Mouse (Mus musculus): ENCODE measurements at regions not wholly inside any gene's neighbourhood (a gene's known extent, or its start where the extent isn't known, plus 50 kb on each side); places are given as distances from the start of the nearest gene placed in this dataset.

DNA sequence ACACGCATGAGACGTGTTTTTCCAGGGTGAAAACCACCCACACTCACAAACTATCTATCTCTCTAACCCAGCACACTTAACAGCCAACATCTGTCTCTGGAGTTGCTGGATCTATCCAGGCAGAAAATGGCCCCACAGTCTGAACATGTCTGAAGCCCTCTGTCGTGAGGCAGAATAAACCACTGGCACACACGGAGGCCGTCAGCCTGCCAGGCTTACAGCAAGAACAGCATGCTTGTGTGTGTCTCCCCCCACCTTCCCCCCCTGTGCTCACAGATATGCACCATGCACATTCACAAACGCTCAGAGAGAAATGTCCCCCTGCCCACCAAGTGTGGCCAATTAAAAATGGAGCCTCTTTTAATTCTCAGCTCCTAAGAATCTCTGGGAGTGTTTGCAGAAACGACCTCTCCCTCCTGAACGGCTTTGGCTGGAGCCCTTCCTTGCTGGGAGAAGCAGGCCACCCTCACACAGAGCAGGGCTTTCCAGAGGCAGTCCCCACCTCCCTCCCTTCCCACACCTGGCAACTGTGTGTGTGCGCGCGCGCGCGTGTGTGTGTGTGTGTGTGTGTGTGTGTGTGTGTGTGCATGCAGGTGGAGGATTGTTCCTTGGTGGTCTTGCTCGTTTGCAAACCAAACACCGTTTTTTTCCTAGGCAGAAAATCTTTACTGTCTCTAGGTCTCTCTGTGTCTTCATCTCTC lies 88.7 kb downstream of the Edn3 start:
- no peak for ATAC-seq (replicated peaks; ENCODE audit: low FRiP score, poor library complexity, severe bottlenecking)

DNA sequence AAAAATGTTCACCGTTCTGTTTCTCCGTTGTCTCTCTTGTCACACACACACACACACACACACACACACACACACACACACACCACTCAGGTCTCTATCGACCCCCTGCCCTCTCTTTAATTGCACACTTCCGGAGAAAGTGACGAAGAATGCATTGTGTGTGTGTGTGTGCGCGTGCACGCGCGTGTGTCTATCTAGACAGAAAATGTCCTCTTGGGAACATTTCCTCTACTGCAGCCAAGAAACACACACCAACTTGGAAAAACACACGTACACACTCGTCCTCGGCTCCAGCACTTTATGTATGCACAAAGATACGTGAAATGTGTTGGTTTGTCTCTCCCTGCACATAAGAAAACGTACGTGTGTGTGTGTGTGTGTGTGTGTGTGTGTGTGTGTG lies 90.4 kb downstream of the Edn3 start:
- no peak for ATAC-seq (replicated peaks; ENCODE audit: low FRiP score, poor library complexity, severe bottlenecking)

DNA sequence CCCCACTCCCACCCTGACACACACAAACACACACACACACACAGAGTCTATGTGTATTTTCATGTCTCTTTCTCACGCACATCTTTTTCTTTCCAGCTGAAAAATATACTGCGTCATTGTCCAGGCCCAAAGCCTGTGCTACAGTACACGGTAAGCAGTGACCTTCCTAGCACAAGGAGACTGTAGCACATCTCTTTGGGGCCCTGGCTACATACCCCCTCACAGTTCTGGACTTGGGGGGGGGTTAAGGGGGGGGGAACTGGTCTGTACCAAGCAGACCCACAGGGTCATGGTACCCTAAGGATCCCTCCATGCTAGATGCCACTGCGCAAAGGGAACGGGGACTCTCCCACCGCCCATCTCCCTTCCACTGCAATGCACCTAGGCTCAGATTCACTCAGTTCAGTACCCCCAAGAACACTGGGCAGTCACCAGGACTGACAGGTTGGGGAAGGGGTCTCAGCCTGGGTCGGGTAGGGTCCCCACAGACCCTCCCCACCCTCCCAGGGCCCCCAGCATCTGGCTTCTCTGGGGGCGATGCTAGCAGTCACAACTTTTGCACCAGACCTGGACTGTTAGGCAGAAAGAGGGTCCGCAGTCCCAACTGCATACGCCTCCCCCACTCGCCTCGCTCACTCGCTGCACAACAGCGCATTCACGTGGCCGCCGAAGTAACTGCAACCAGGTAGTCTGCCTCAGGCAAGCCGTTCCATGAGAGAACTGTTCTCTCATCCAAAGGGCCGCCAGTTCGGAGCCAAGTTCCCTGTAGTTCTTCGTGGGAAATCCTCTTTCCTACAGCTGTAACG lies 91.3 kb downstream of the Edn3 start:
- no peak for ATAC-seq (replicated peaks; ENCODE audit: low FRiP score, poor library complexity, severe bottlenecking)

DNA sequence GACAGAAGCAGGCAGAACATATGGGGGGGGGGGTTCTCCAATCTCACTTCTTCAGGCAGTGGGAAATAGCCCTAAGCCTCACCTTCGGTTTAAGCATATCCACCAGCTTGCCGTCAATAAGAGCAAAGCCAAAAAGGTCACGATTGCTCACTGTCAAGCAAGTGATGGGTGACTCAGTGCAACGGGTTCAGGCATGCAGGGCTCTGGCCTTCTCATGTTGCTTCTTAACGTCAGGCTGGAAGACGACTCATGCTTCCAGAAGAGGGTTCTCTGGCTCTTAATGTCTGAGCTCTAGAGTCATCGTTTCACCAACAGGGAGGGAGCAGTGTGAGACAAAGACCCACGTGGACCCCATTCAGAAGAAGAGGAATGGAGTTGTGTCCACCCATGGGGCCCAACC lies 93.4 kb downstream of the Edn3 start:
- no peak for ATAC-seq (replicated peaks; ENCODE audit: low FRiP score, poor library complexity, severe bottlenecking)

DNA sequence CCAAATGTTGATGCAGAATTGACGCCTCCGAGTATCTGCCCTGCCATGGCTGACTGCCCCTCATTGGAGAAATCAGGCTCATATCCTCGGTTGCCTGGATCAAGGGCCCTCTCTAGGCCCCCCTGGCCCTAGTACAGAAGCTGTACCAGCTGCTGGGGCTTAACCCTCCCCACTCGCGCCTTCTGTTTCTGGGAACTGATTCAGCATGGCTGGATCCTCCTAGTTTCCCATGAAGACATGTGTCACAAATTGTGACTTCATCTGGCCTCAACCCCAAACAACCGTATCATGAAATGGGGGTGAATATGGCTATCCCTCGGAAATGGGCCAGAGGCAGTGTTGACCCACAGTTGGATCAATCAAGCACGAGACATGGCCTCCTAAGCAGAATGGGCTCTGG lies 95.1 kb downstream of the Edn3 start:
- ATAC-seq (replicated peaks; ENCODE audit: low FRiP score, poor library complexity, severe bottlenecking), result no peak

DNA sequence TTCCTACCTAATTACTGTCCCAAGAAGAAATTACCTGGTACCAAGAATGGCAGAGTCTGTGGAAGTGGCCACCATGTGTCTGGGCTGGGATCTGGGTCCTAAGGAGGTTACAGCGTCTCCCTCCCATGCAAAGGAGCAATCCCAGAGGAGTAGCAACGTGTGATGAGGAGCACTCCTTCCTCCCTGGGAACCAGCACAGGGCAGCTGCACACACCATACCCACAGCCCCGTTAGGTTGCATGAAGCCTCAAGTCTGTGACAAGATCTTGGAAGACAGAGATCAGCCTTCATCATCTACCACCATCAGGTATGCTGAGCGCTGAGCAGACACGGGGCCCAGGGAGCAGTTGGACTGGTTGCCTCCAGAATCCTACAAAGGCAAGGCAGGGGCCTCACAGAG lies 95.7 kb downstream of the Edn3 start:
- no peak for ATAC-seq (replicated peaks; ENCODE audit: low FRiP score, poor library complexity, severe bottlenecking)

DNA sequence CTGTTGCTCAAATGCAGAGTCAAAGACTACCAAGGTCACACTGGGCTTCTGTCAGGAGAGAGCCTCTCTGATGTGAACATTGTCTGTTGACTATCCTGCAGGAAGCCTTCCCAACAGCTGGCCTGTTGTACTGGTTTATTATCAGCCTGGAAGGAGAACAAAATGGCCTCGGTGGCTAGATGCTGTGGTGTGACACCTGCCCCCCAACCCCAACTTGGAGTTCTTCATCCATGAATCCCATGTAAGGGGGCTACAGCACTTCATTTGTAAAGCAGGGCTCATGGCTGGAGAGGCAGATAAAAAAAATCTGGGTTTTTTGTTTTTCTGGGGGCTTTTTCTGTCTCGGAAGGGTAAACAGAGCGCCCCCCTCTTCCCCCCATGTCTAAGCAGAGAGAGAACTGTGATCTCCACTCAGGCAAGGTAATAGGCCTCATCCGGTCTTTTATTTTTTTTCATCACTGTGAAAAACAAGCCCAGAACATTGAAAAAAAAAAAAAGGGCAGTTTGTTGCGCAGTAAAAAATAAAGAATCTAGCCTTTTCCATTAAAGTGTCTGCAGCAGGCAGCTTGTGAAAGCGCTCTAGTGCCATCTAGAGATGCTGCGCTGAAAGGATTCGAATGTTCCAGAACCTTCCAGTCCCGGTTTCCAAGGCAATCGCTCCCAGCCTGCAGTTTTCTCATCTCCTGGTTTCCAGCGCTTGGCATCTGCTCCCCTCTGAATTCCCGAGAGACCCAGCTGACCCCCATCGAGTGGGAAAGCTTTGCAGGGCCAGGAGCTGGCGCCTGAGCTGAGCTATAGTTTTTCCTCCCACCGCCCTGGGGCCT lies 97.8 kb downstream of the Edn3 start:
- ATAC-seq (replicated peaks; ENCODE audit: low FRiP score, poor library complexity, severe bottlenecking), result no peak

DNA sequence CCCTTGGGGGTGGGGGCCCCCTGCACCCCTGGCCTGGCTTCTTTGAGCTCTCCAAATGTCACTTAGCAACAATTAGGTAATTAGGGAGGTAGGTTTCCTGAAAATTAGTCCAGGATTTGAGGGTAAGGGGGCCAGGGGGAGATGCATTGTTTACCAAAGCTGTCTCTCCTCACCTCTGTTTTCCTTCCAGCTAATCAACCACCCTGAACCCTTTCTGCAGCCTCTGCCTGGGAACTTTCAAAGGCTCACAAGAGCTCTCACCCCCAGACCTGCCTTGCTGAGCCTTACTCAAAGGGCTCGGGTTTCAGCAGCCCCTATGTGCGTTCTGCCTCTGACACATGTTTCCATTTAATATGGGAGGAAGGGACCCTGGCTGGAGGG lies 98.4 kb downstream of the Edn3 start:
- no peak for ATAC-seq (replicated peaks; ENCODE audit: low FRiP score, poor library complexity, severe bottlenecking)

DNA sequence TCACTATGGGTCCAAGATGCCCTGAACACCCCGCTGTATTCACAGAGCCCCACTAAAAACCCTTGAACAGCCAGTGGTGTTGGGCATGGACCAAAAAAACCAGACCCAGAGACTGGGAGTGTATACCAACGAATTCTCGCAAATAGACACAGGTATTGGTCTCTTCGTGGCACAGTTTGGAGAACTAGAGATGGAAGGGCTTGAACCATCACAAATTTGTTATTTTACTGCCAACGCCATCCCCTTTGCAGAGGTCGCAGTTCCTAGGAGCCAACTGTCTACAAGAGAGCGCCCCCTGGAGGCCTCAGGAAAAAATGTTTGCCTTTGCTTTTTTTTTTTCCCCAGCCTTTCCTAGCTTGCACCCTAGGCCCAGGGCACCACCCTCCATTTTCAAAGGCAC lies 99.1 kb downstream of the Edn3 start:
- no peak for ATAC-seq (replicated peaks; ENCODE audit: low FRiP score, poor library complexity, severe bottlenecking)

DNA sequence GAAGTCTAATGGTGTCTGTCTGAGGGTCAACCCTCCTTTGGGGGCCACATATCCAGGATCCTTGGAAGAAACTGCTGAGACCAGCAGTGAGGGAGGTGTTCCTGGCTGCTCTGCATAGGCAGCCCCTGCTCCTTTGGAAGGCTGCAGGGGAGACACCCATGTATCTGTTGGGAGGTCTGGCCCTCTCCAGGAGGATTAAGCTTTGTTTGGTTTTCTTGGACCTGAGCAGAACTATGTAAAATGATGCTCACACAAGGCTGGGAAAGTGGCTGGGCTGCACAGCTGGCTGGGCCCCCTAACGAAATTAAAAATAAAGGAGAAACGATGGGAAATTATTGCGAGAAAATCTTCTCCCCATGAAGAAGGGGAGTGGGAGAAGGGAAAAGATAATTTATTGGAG lies 104.2 kb downstream of the Edn3 start:
- no peak for ATAC-seq (replicated peaks; ENCODE audit: low FRiP score, poor library complexity, severe bottlenecking)

DNA sequence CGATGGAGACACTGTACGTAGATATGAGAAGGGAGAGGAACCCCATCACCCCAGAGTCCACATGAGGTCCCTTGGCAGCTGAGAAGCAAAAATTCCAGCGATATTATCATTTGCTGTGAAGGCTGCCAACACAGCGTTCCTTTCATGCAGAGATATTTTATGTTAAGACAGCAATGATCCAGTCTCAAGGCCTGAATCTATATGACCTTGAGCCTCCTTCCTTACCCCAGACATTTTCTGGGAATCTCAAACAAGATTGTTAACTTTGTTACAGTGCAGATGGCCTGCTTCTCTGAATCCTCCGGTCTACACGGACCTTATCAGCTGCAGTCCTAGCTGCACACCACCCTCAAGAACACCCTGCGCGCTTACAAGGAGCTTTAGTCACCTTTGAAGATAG lies 106.1 kb downstream of the Edn3 start:
- ATAC-seq (replicated peaks; ENCODE audit: low FRiP score, poor library complexity, severe bottlenecking), result no peak

DNA sequence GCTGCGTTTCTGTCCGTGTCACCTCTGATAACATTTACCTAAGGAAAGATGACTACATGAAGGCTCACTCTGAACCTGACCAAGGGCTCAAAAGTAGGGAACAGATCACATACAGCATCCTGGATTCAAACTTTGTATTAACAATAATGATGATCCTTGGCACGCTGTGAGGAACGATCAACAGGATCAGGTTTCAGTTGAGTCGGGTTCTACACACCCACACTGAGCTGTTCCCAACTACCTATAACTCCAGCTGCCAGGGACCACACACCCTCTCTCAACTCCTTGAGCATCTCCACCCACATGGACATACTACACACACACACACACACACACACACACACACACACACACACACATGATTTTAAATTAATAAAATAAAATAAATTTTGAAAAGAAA lies 107.0 kb downstream of the Edn3 start:
- ATAC-seq (replicated peaks; ENCODE audit: low FRiP score, poor library complexity, severe bottlenecking), result no peak

DNA sequence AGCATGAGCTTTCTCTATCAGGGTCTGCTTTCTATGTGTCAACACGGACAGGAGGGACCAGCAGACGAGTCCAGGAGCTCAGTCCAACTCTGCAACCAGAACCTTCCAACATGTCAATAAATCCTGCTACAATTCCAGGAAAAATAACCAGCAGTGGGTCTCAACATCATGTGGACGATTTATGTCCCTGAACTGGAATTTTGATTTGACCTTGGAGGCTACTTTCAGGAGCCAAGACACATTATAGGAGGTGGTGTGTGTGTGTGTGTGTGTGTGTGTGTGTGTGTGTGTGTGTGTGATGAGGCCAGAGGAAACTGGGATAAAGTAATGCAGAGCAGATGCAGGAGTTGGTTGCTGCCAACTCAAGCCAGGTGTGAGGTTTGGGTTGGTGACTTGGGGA lies 107.8 kb downstream of the Edn3 start:
- no peak for ATAC-seq (replicated peaks; ENCODE audit: low FRiP score, poor library complexity, severe bottlenecking)

DNA sequence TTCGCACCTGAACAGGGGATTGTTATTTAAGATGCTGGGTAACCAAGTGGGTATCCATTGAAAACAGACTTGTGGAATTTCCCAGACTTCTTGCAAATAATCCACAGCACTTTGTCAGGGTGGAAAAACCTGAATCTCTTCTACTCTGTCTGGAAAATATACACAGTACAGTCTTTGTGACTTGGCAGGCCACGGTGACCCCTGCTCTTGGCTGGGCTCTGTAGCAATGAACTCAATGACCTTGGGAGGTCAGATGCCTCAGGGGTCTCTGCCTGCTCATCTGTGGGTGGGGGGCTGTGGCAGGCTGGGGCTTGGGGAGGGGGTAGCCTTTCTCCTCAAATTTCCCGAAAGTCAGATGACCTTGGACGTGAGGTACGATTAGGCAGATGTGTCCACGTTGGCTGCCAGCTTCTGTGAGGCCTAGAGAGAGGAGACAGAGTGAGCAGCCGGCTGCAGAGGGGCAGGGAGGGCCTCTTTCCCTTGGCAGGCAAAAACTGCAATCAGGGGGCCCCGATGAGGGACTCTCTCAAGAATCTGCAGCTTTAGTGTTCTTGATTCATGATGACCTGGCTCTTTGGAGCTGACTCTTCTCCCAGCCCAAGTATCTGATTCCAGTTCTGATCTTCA lies 108.4 kb downstream of the Edn3 start:
- no peak for ATAC-seq (replicated peaks; ENCODE audit: low FRiP score, poor library complexity, severe bottlenecking)

DNA sequence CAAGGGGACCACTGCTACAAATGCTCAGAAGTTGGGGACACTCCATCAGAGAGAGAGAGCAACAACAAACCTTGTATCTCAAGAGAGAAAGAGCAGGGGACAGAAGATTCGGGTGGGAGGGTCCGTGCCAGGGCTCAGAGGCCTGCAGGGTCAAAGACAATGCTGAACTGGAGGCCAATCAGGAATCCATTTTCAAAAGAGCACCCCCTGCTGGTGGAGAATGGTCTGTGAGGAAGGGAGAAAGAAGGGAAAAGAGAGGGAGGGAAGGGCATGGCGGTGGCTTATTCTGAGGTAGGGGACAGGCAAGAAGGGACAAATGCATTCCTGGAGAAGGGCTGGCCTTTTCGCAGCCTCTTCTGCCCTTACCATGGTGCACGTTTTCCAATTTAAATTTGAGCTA lies 109.9 kb downstream of the Edn3 start:
- ATAC-seq (replicated peaks; ENCODE audit: low FRiP score, poor library complexity, severe bottlenecking), result no peak

DNA sequence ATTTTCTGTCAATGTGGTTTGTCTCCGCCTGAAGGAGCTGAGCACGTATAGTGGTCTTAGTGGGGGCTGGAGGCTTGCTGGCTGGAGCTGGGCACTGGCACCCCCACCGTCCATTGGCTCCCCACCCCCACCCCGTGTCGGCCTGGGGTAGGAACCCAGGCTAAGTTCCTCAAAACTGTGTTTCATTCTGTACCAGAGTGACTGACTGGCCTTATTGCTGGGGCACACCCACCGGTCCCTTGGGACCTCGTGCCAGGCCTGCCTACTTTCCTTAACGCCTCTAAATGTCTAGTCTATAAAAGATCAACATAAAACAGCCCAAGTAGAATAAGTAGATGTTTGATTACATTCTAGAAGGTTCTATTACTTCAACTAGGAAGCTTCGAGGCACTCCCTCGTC lies 110.8 kb downstream of the Edn3 start:
- no peak for ATAC-seq (replicated peaks; ENCODE audit: low FRiP score, poor library complexity, severe bottlenecking)

DNA sequence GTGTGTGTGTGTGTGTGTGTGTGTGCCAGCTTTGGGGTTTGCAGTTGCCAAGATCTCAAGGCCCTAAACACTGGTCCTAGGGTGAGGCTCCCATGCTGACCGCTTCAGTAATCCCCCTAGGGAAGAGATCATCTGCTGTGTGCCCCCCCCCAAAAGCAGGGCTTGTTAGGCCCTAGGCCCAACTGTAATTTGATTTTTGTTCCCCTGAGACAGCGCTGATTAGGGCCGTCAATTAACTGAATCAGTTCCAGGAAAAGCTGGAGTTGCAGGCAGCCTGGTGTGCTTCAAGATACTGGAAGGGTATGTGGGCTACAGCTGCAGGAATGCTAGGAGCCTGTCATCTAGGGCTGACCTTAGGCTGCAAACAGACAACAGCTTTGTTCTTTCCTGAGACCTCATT lies 111.4 kb downstream of the Edn3 start:
- ATAC-seq (replicated peaks; ENCODE audit: low FRiP score, poor library complexity, severe bottlenecking), result no peak

DNA sequence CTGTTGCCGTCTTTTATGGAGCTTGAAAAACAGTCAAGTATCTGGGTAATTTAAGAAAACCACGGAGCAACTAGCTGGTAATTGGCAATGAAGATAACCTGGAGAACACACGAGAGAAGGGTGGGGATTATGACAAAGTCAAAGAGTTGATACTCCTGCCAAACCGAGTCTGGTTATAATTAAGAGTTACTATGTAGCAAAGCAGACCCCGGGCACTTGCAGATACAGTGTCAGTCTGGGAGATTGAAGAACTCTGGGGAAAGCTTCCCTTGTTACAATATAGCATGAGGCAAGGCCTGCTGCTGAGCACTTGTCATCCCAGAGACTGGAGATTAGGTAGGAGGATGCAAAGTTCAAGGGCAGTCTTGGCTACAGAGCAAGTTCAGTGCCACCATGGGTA lies 116.5 kb downstream of the Edn3 start:
- no peak for ATAC-seq (replicated peaks; ENCODE audit: low FRiP score, poor library complexity, severe bottlenecking)

DNA sequence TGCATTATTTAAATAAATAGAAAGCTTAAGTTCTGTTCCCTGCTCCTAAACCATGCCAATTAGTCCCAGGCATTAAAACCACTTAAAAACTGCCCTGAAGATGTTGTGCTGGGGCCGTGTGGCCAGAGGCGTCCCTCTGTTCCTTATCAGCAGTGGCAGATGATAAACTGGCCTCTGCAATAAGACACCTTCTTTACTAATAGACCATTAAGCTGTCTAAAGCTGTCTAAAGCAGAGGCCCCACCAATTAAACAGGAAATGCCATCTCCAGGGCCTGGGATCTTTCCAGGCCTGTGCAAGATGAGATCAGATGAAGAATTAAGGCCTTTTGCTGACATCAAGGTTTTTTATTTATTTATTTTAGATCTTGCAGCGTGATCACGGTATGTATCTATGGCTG lies 118.6 kb downstream of the Edn3 start:
- ATAC-seq (replicated peaks; ENCODE audit: low FRiP score, poor library complexity, severe bottlenecking), result no peak

DNA sequence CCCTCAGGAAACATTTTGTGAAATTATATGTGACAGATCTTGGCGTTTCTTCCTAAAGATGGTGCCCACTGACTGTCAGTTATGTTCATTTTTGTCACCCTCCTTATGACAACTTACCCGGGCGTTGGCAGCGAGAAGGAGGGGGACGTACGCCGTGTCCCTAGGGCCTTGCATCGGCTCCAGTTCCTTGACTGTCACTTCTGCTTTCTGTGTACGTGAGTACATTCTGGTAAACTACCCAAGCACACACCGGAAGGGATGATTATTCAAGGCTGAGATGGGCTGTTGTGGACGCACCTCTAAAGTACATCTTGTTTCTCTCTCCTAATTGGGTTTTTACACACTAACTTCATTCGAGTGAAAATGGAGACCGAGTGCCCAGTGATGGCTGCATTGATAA lies 120.2 kb downstream of the Edn3 start:
- ATAC-seq (replicated peaks; ENCODE audit: low FRiP score, poor library complexity, severe bottlenecking), result no peak
